Mouse (Mus musculus) liver, embryonic 14.5 days (tissue): ENCODE measurements around the gene Uncx.

Source experiments
- CTCF ChIP-seq: IDR thresholded peaks from 2 replicates; pipeline ENCODE4 v1.5.1; 2016; ENCODE audit warnings: antibody characterized with exemption, low read depth, control low read depth
- EP300 ChIP-seq: IDR thresholded peaks from 2 replicates; pipeline ENCODE4 v1.6.1; 2016; ENCODE audit warnings: antibody characterized with exemption, low read depth

GRCm38 (mm10) chr5:139595001-139595400, 51.7 kb downstream of the Uncx start:
- no peak for TF ChIP-seq CTCF
- no peak for TF ChIP-seq EP300
